Mouse (Mus musculus) stomach, embryonic 14.5 days (tissue): Measurements from ENCODE around the gene Mmp14. TPM values are rescaled to one million over a fixed set of nuclear protein-coding genes. Genes with fewer than 3 reads are reported as not detected.

Experiments
- ATAC-seq: fragments of 200-750 bp; cut with Nextera tagmentation; 2 replicates; pipeline ENCODE4 v1.8.0; 2017; ENCODE audit warnings: low read depth, moderate TSS enrichment; ENCODE audit not compliant: insufficient number of reproducible peaks, insufficient read depth, low FRiP score
- H3K27ac ChIP-seq: fragments of 300-500 bp; sonication (generic); 2 replicates; pipeline ENCODE4 v1.5.1; 2014; ENCODE audit warnings: mild to moderate bottlenecking, low read length, moderate library complexity, mixed read lengths
- H3K27me3 ChIP-seq: fragments of 300-500 bp; sonication (generic); 2 replicates; pipeline ENCODE4 v1.6.1; 2014; ENCODE audit warnings: low read length, control low read depth, mixed read lengths; ENCODE audit not compliant: control insufficient read depth, insufficient read depth
- H3K36me3 ChIP-seq: fragments of 300-500 bp; sonication (generic); 2 replicates; pipeline ENCODE4 v1.6.1; 2014; ENCODE audit warnings: mild to moderate bottlenecking, control low read depth, low read length, moderate library complexity, mixed read lengths; ENCODE audit not compliant: control insufficient read depth, insufficient read depth
- H3K4me1 ChIP-seq: fragments of 300-500 bp; sonication (generic); 2 replicates; pipeline ENCODE4 v1.6.1; 2014; ENCODE audit warnings: low read length, control low read depth, mixed read lengths; ENCODE audit not compliant: control insufficient read depth, insufficient read depth
- H3K4me2 ChIP-seq: fragments of 300-500 bp; sonication (generic); replicated peaks from 2 replicates; pipeline ENCODE4 v1.6.1; 2014; ENCODE audit warnings: low read depth, low read length, control low read depth
- H3K4me3 ChIP-seq: fragments of 300-500 bp; sonication (generic); 2 replicates; pipeline ENCODE4 v1.5.1; 2014; ENCODE audit warnings: low read depth, low read length, control low read depth
- H3K9ac ChIP-seq: fragments of 300-500 bp; sonication (generic); replicated peaks from 2 replicates; pipeline ENCODE4 v1.6.1; 2014; ENCODE audit warnings: low read depth, mild to moderate bottlenecking, control low read depth, low read length, moderate library complexity, mixed read lengths
- H3K9me3 ChIP-seq: fragments of 300-500 bp; sonication (generic); 2 replicates; pipeline ENCODE4 v1.6.1; 2016; ENCODE audit warnings: low read depth, low read length, control low read depth; ENCODE audit not compliant: control insufficient read depth
- whole genome bisulfite sequencing: fragments of 180-500 bp; shearing (Covaris S2); extraction: QIAGEN DNeasy Blood & Tissue Kit; methylation state at CpG from one replicate; pipeline ENCODE4 v1.1.7; 2014; 5-methylcytosine and 5-hydroxymethylcytosine counted together
- polyA plus RNA-seq: library from polyadenylated mRNA; unstranded; fragments of >200 nt; fragmentation: Nextera tagmentation; extraction: Ambion mirVana; gene quantifications from 2 replicates; pipeline ENCODE4 v1.2.1, GENCODE M21; 2014

Mmp14 gene
- polyA plus RNA-seq, 1 experiment from 2014 or later: 154 TPM

GRCm38 (mm10) chr14:54416830-54417229, 14.6 kb upstream of the Mmp14 start:
- Histone ChIP-seq H3K36me3 (no peaks in the 10 kb centered on the region), H3K9ac (no peak overlapping the region), H3K27me3 (no peaks in the 10 kb centered on the region), H3K4me2 (no peak overlapping the region), H3K4me1 (peaks cover 14% of the 10 kb centered on the region), H3K27ac (no peak overlapping the region), H3K4me3 (no peak overlapping the region), H3K9me3 (no peaks in the 10 kb centered on the region)
- no peak for ATAC-seq
- WGBS: 84% methylated on average over 4 of the region's 4 CpGs

- H3K4me1 ChIP-seq: peaks cover 14% of the 10 kb centered on the region
- ATAC-seq: no peak
- no peak within 1 kb of the TSS for H3K27ac ChIP-seq
- no peaks in the 10 kb centered on the region for H3K27me3 ChIP-seq
- no peaks in the 10 kb centered on the region for H3K9me3 ChIP-seq
- 11% methylated on average over 19 of the region's 19 CpGs for WGBS
- no peak within 1 kb of the TSS for H3K4me3 ChIP-seq
- no peak within 1 kb of the TSS for H3K9ac ChIP-seq
- no peaks in the 10 kb centered on the region for H3K36me3 ChIP-seq
- H3K4me2 ChIP-seq: no peak within 1 kb of the TSS; the same call in 1 of the 2 replicates
Measured at GRCm38 (mm10) chr14:54417623-54418081, 13.8 kb upstream of the Mmp14 start, which contains the start of gene Slc7a7. TSS of gene Slc7a7 (minus strand) at chr14:54417780.

GRCm38 (mm10) chr14:54421014-54421413, 10.4 kb upstream of the Mmp14 start:
- H3K36me3 ChIP-seq: no peaks in the 10 kb centered on the region
- H3K4me2 ChIP-seq: no peak overlapping the region
- no peaks in the 10 kb centered on the region for H3K9me3 ChIP-seq
- no peak overlapping the region for H3K4me3 ChIP-seq
- no peak overlapping the region for H3K27ac ChIP-seq
- H3K4me1 ChIP-seq: no peaks in the 10 kb centered on the region
- no peak for ATAC-seq
- 85% methylated on average over 2 of the region's 2 CpGs for WGBS
- H3K9ac ChIP-seq: no peak overlapping the region
- H3K27me3 ChIP-seq: no peaks in the 10 kb centered on the region

GRCm38 (mm10) chr14:54423406-54423805, 8.0 kb upstream of the Mmp14 start:
- no peaks in the 10 kb centered on the region for H3K9me3 ChIP-seq
- H3K4me1 ChIP-seq: 0 out of 2 replicates have a peak, but pooled peaks cover 3% of the 10 kb centered on the region
- H3K4me2 ChIP-seq: no peak overlapping the region
- H3K27me3 ChIP-seq: no peaks in the 10 kb centered on the region
- no peak overlapping the region for H3K4me3 ChIP-seq
- ATAC-seq: no peak
- H3K27ac ChIP-seq: no peak overlapping the region
- no peaks in the 10 kb centered on the region for H3K36me3 ChIP-seq
- H3K9ac ChIP-seq: no peak overlapping the region
- WGBS: 73% methylated on average over 5 of the region's 5 CpGs

GRCm38 (mm10) chr14:54424634-54425033, 6.8 kb upstream of the Mmp14 start:
- no peak for ATAC-seq
- H3K27me3 ChIP-seq: no peaks in the 10 kb centered on the region
- H3K27ac ChIP-seq: no peak overlapping the region
- no peaks in the 10 kb centered on the region for H3K9me3 ChIP-seq
- WGBS: 89% methylated on average over 1 of the region's 1 CpGs
- H3K4me1 ChIP-seq: peaks cover 8% of the 10 kb centered on the region; the same call in 1 of the 2 replicates
- peaks cover 6% of the 10 kb centered on the region; the same call in 1 of the 2 replicates for H3K36me3 ChIP-seq
- H3K4me2 ChIP-seq: no peak overlapping the region
- H3K4me3 ChIP-seq: no peak overlapping the region
- no peak overlapping the region for H3K9ac ChIP-seq

- H3K9me3 ChIP-seq: no peaks in the 10 kb centered on the region
- H3K4me1 ChIP-seq: peaks cover 15% of the 10 kb centered on the region; the same call in 1 of the 2 replicates
- no peak for ATAC-seq
- H3K27ac ChIP-seq: no peak overlapping the region
- peaks cover 6% of the 10 kb centered on the region; the same call in 1 of the 2 replicates for H3K36me3 ChIP-seq
- peak overlapping the region; percentile 74; the same call in 1 of the 2 replicates for H3K4me2 ChIP-seq
- no peaks in the 10 kb centered on the region for H3K27me3 ChIP-seq
- 85% methylated on average over 1 of the region's 1 CpGs for WGBS
- H3K9ac ChIP-seq: no peak overlapping the region
- H3K4me3 ChIP-seq: peak overlapping the region; percentile 94; the same call in 1 of the 2 replicates
Measured at GRCm38 (mm10) chr14:54425540-54425939, 5.9 kb upstream of the Mmp14 start.

GRCm38 (mm10) chr14:54426003-54426688, 5.3 kb upstream of the Mmp14 start:
- no peak for ATAC-seq
- 33% methylated on average over 14 of the region's 14 CpGs for WGBS

GRCm38 (mm10) chr14:54426689-54427398, 4.6 kb upstream of the Mmp14 start, which contains the start of gene Mrpl52:
TSS of gene Mrpl52 (plus strand) at chr14:54426909.
- Histone ChIP-seq H3K9me3 (no peaks in the 10 kb centered on the region), H3K27ac (peak within 1 kb of the TSS; percentile 89), H3K9ac (peak within 1 kb of the TSS; percentile 77), H3K4me3 (peak within 1 kb of the TSS; percentile 94), H3K4me1 (peaks cover 15% of the 10 kb centered on the region; the same call in 1 of the 2 replicates), H3K4me2 (peak within 1 kb of the TSS; percentile 74), H3K36me3 (peaks cover 6% of the 10 kb centered on the region; the same call in 1 of the 2 replicates), H3K27me3 (no peaks in the 10 kb centered on the region)
- under 1% methylated on average over 48 of the region's 48 CpGs for WGBS
- peak; percentile 64; the same call in 1 of the 2 replicates for ATAC-seq

More at GRCm38 (mm10) chr14:54426003-54426688, 5.3 kb upstream of the Mmp14 start:
- H3K9ac ChIP-seq: peak overlapping the region; percentile 77
- peaks cover 15% of the 10 kb centered on the region; the same call in 1 of the 2 replicates for H3K4me1 ChIP-seq
- peak overlapping the region; percentile 89 for H3K27ac ChIP-seq
- H3K27me3 ChIP-seq: no peaks in the 10 kb centered on the region
- peaks cover 6% of the 10 kb centered on the region; the same call in 1 of the 2 replicates for H3K36me3 ChIP-seq
- H3K4me3 ChIP-seq: peak overlapping the region; percentile 94
- no peaks in the 10 kb centered on the region for H3K9me3 ChIP-seq
- peak overlapping the region; percentile 74 for H3K4me2 ChIP-seq
